Mouse (Mus musculus) ES-E14 (cell line): Measurements from ENCODE around the gene Abl1. TPM values are rescaled to one million over a fixed set of nuclear protein-coding genes. Genes with fewer than 3 reads are reported as not detected.

Experiments
- DNase-seq: peaks from one replicate; pipeline ENCODE4 v3.0.0-alpha.2; 2013; ENCODE audit warnings: low read depth, low spot score
- H3K27ac ChIP-seq: 2 replicates; pipeline ENCODE4 v1.5.1; 2012; ENCODE audit warnings: low read depth, mild to moderate bottlenecking, low read length, moderate library complexity, mixed read lengths; ENCODE audit not compliant: poor library complexity, insufficient read depth, severe bottlenecking
- H3K36me3 ChIP-seq: 2 replicates; pipeline ENCODE4 v1.6.1; 2012; ENCODE audit warnings: mild to moderate bottlenecking, low read length, moderate library complexity, mixed read lengths; ENCODE audit not compliant: control insufficient read depth, poor library complexity, insufficient read depth, severe bottlenecking
- H3K4me1 ChIP-seq, 2 experiments: fragments of 150-350 bp in 1 of 2; sonication (generic) in 1 of 2; 2 replicates each; pipeline ENCODE4 v1.6.1; 2012; ENCODE audit warnings: low read length in 2 of 2, mild to moderate bottlenecking in 1 of 2, mixed read lengths in 1 of 2; ENCODE audit not compliant: control insufficient read depth in 2 of 2, insufficient read depth in 2 of 2, poor library complexity in 1 of 2
- H3K4me3 ChIP-seq, 2 experiments: fragments of 150-350 bp in 1 of 2; sonication (generic) in 1 of 2; 2 replicates each; pipeline ENCODE4 v1.5.1; 2012; ENCODE audit warnings: low read length in 2 of 2, low read depth in 1 of 2, mild to moderate bottlenecking in 1 of 2, mixed read lengths in 1 of 2; ENCODE audit not compliant: insufficient read depth in 1 of 2, poor library complexity in 1 of 2, severe bottlenecking in 1 of 2
- H3K9ac ChIP-seq: 2 replicates; pipeline ENCODE4 v1.6.1; 2012; ENCODE audit warnings: low read depth, mild to moderate bottlenecking, low read length, mixed read lengths; ENCODE audit not compliant: poor library complexity, insufficient read depth, severe bottlenecking
- H3K9me3 ChIP-seq: fragments of 150-350 bp; sonication (generic); 2 replicates; pipeline ENCODE4 v1.6.1; 2012; ENCODE audit warnings: low read depth, mild to moderate bottlenecking, low read length; ENCODE audit not compliant: control insufficient read depth, insufficient read depth
- CHD2 ChIP-seq: IDR thresholded peaks from 2 replicates; pipeline ENCODE4 v1.6.1; 2014; ENCODE audit warnings: mild to moderate bottlenecking, low read depth, low read length, inconsistent platforms
- HCFC1 ChIP-seq: IDR thresholded peaks from 2 replicates; pipeline ENCODE4 v1.6.1; 2012; ENCODE audit warnings: low read length, inconsistent platforms, borderline replicate concordance; ENCODE audit not compliant: insufficient read depth
- MAFK ChIP-seq: IDR thresholded peaks from 2 replicates; pipeline ENCODE4 v1.6.1; 2014; ENCODE audit warnings: mild to moderate bottlenecking, low read depth, low read length, inconsistent platforms; ENCODE audit not compliant: insufficient read depth
- ZC3H11A ChIP-seq: IDR thresholded peaks from 2 replicates; pipeline ENCODE4 v1.6.1; 2012; ENCODE audit warnings: low read depth, mild to moderate bottlenecking, inconsistent platforms, low read length, borderline replicate concordance
- ZNF384 ChIP-seq: IDR thresholded peaks from 2 replicates; pipeline ENCODE4 v1.6.1; 2012; ENCODE audit warnings: low read depth, low read length, inconsistent platforms
- in situ Hi-C, 2 experiments: fragments of 600-800 bp; cut with MboI; formaldehyde crosslinking; loops; one replicate each; pipeline ENCODE4 v1.15.1; 2025; ENCODE audit warnings: low sequenced_read_pairs in 2 of 2, inconsistent platforms in 1 of 2; ENCODE audit not compliant: unreplicated experiment in 2 of 2
- total RNA-seq: library from RNA; depleted of rRNA; stranded (reverse); fragments of 300-350 nt; gene quantifications from 2 replicates; pipeline ENCODE4 v1.2.3, GENCODE M21; 2012

Abl1 gene
- total RNA-seq, 1 experiment = 41.9 TPM

- Histone ChIP-seq H3K9me3 (no peaks in the 10 kb centered on the region), H3K9ac (no peak overlapping the region), H3K4me1 (peaks cover 10 to 31% of the 10 kb centered on the region in 2 experiments), H3K36me3 (no peaks in the 10 kb centered on the region), H3K4me3 (no peak overlapping the region), H3K27ac (no peak overlapping the region)
- in situ Hi-C loops = no loop called here
- no peak for DNase-seq
- TF ChIP-seq ZC3H11A (no peak), ZNF384 (no peak), CHD2 (no peak), HCFC1 (no peak), MAFK (no peak)
These were observed 62.0 kb downstream of the Abl1 start for GRCm38 (mm10) chr2:31750133-31750532.

- Histone ChIP-seq H3K4me1 (peaks cover 2 to 17% of the 10 kb centered on the region in 2 experiments; a peak in 3 of 4 replicates), H3K27ac (no peak overlapping the region), H3K9me3 (no peaks in the 10 kb centered on the region), H3K4me3 (no peak overlapping the region), H3K36me3 (no peaks in the 10 kb centered on the region), H3K9ac (no peak overlapping the region)
- in situ Hi-C loops = no loop called here
- no peak for TF ChIP-seq ZNF384
- no peak for TF ChIP-seq CHD2
- TF ChIP-seq ZC3H11A = no peak
- no peak for TF ChIP-seq MAFK
- TF ChIP-seq HCFC1 = no peak
- DNase-seq = no peak
These were observed 69.3 kb downstream of the Abl1 start for GRCm38 (mm10) chr2:31757472-31757871.

DNA sequence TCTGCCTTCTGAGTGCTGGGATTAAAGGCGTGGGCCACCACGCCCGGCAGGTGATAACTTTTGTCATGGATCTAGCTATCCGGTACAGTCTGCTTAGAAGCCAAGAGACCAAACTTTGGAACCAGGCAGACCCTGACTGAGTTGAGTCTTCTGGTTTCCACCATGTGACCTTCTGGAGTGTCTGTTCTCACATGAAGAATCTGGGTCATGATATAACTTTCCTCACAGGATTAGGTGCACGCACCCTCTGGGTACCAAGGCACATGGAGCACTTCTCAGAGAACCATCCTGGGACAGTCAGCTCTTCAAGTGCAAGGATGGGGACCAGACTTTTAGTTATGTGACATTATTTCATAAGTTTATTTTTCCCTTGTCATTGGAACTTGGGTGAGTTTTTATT, 70.8 kb downstream of the Abl1 start:
- peaks cover 4 to 23% of the 10 kb centered on the region in 2 experiments for H3K4me1 ChIP-seq
- DNase-seq = no peak
- no peak overlapping the region for H3K27ac ChIP-seq
- peak overlapping the region; percentile 72 to 87; a peak in 2 of 4 replicates for H3K4me3 ChIP-seq
- no peaks in the 10 kb centered on the region for H3K9me3 ChIP-seq
- H3K36me3 ChIP-seq = no peaks in the 10 kb centered on the region
- TF ChIP-seq CHD2 = no peak
- no peak for TF ChIP-seq HCFC1
- no peak for TF ChIP-seq ZC3H11A
- TF ChIP-seq ZNF384 = no peak
- no peak for TF ChIP-seq MAFK
- in situ Hi-C loops = no loop called here
- H3K9ac ChIP-seq = no peak overlapping the region; the same call in 1 of the 2 replicates

- in situ Hi-C loops = no loop called here
- peak; percentile 68 for DNase-seq
- H3K9me3 ChIP-seq = no peaks in the 10 kb centered on the region
- peak overlapping the region; percentile 19; the same call in 1 of the 2 replicates for H3K27ac ChIP-seq
- peaks cover 4 to 23% of the 10 kb centered on the region in 2 experiments for H3K4me1 ChIP-seq
- TF ChIP-seq CHD2 (no peak), ZC3H11A (no peak), MAFK (no peak)
- H3K36me3 ChIP-seq = no peaks in the 10 kb centered on the region
- peak overlapping the region; percentile 74 for H3K9ac ChIP-seq
- peak overlapping the region; percentile 72 to 87 for H3K4me3 ChIP-seq
These were observed 71.7 kb downstream of the Abl1 start for GRCm38 (mm10) chr2:31759751-31760460.

- Histone ChIP-seq H3K36me3 (no peaks in the 10 kb centered on the region), H3K9me3 (no peaks in the 10 kb centered on the region), H3K4me3 (peak overlapping the region; percentile 72 to 87), H3K4me1 (peaks cover 4 to 23% of the 10 kb centered on the region in 2 experiments), H3K9ac (peak overlapping the region; percentile 74), H3K27ac (peak overlapping the region; percentile 19; the same call in 1 of the 2 replicates)
- in situ Hi-C loops = no loop called here
- no peak for DNase-seq
- TF ChIP-seq HCFC1 = no peak
- no peak for TF ChIP-seq ZC3H11A
- TF ChIP-seq MAFK = no peak
- no peak for TF ChIP-seq CHD2
- no peak for TF ChIP-seq ZNF384
These were observed 72.3 kb downstream of the Abl1 start for GRCm38 (mm10) chr2:31760486-31760885.
